Mouse (Mus musculus) left cerebral cortex, adult 2 months (tissue): ENCODE data around the gene Paf1. TPM values are rescaled to one million over a fixed set of nuclear protein-coding genes. Genes with fewer than 3 reads are reported as not detected.
A peak's percentile ranks its signal among the peaks of the same experiment; 100 is the strongest.

Experiments
- DNase-seq, 2 experiments: peaks; one replicate each; pipeline ENCODE4 v3.0.0; 2021 to 2022; ENCODE audit warnings: low spot score in 2 of 2, mixed read lengths in 1 of 2; ENCODE audit errors: extremely low spot score in 1 of 2
- H3K27ac ChIP-seq: fragments of 200-600 bp; 2 replicates; pipeline ENCODE4 v1.8.1; 2022
- H3K4me3 ChIP-seq: fragments of 200-600 bp; 2 replicates; pipeline ENCODE4 v1.8.1; 2022
- CTCF ChIP-seq: fragments of 200-600 bp; IDR thresholded peaks from 2 replicates; pipeline ENCODE4 v1.8.1; 2022; ENCODE audit warnings: antibody characterized with exemption, mild to moderate bottlenecking, moderate library complexity
- intact Hi-C: fragments of 180-260 bp; cut with DNase I; formaldehyde crosslinking; loops from one replicate; pipeline ENCODE4 v1.15.1; 2025
- long read RNA-seq, 2 experiments: library from polyadenylated mRNA; stranded (forward); transcript quantifications; one replicate each; pipeline ENCODE4 v2.0.0; 2021; ENCODE audit warnings: borderline mapping rate in 2 of 2
- total RNA-seq, 2 experiments: library from RNA; stranded (reverse); gene quantifications; 2 replicates each; pipeline ENCODE4 v1.2.3; 2021

Paf1 gene
- total RNA-seq = 10 to 100 TPM; 65.7 to 66.8 TPM
- long read RNA-seq, experiment 1, transcript Paf1-201 (14 exons, 2,003 nt) = major isoform, 31 of 40 reads
- long read RNA-seq, experiment 1, partial matches to known transcripts = 1 of 40 reads
- long read RNA-seq, experiment 1, other reads (novel, unspliced or antisense) = 6 of 40 reads
- long read RNA-seq, experiment 2, transcript Paf1-201 (14 exons, 2,003 nt) = major isoform, 17 of 29 reads
- long read RNA-seq, experiment 2, partial matches to known transcripts = 5 of 29 reads
- long read RNA-seq, experiment 2, other reads (novel, unspliced or antisense) = 6 of 29 reads

GRCm38 (mm10) chr7:28392429-28393271, at the start of gene Paf1, which contains the start of gene Med29:
Gene Paf1, plus strand, starts transcription at chr7:28392951.
Gene Med29, minus strand, starts transcription at chr7:28392708.
- H3K27ac ChIP-seq = peak within 1 kb of the TSS; percentile 84
- intact Hi-C loops = loop anchor here (2.0 to 5.0 kb wide), 3 partner anchors 42 to 210 kb away; partner anchors contain the start of genes Gmfg and Rps16
- H3K4me3 ChIP-seq = peak within 1 kb of the TSS; percentile 85
- no peak for TF ChIP-seq CTCF
- DNase-seq = peak; percentile 93 to 97

GRCm38 (mm10) chr7:28344637-28345036, 48.1 kb upstream of the Paf1 start:
- peak in 1 of 2 experiments; percentile 60 for DNase-seq
- intact Hi-C loops = no loop called here
- peak; percentile 77 for TF ChIP-seq CTCF
- no peak overlapping the region for H3K27ac ChIP-seq
- no peak overlapping the region for H3K4me3 ChIP-seq

GRCm38 (mm10) chr7:28347746-28348145, 45.0 kb upstream of the Paf1 start:
- TF ChIP-seq CTCF = no peak
- H3K4me3 ChIP-seq = no peak overlapping the region
- no peak for DNase-seq
- H3K27ac ChIP-seq = no peak overlapping the region
- intact Hi-C loops = no loop called here

- no peak for DNase-seq
- intact Hi-C loops = no loop called here
- Histone ChIP-seq H3K4me3 (no peak overlapping the region), H3K27ac (no peak overlapping the region)
- no peak; the same call in none of the 2 replicates for TF ChIP-seq CTCF
These were observed 44.1 kb upstream of the Paf1 start for GRCm38 (mm10) chr7:28348601-28349000.

- Histone ChIP-seq H3K4me3 (peak within 1 kb of the TSS; percentile 87), H3K27ac (peak within 1 kb of the TSS; percentile 91)
- peak; percentile 97 to 99 for DNase-seq
- intact Hi-C loops = loop anchor here (1.0 to 2.0 kb wide), 3 partner anchors 12 to 42 kb away; partner anchors contain the start of genes Med29, Paf1, Plekhg2 and Supt5
- no peak for TF ChIP-seq CTCF
These were observed 42.4 kb upstream of the Paf1 start, which contains the start of gene Rps16 for GRCm38 (mm10) chr7:28350155-28350883. Gene Rps16, plus strand, starts transcription at chr7:28350652.

GRCm38 (mm10) chr7:28351676-28352191, 41.0 kb upstream of the Paf1 start:
- TF ChIP-seq CTCF = no peak
- Histone ChIP-seq H3K27ac (no peak overlapping the region), H3K4me3 (peak overlapping the region; percentile 87)
- intact Hi-C loops = loop anchor here (2.0 kb wide), 2 partner anchors 21 to 41 kb away; partner anchors contain the start of genes Med29, Paf1 and Plekhg2
- no peak for DNase-seq

- TF ChIP-seq CTCF = no peak; the same call in 1 of the 2 replicates
- no peak overlapping the region for H3K27ac ChIP-seq
- H3K4me3 ChIP-seq = no peak overlapping the region
- no peak for DNase-seq
- intact Hi-C loops = no loop called here
These were observed 39.5 kb upstream of the Paf1 start for GRCm38 (mm10) chr7:28353267-28353666.

- intact Hi-C loops = no loop called here
- TF ChIP-seq CTCF = no peak
- no peak overlapping the region for H3K27ac ChIP-seq
- no peak for DNase-seq
- H3K4me3 ChIP-seq = no peak overlapping the region
These were observed 38.6 kb upstream of the Paf1 start for GRCm38 (mm10) chr7:28354113-28354581.

- Histone ChIP-seq H3K4me3 (no peak overlapping the region), H3K27ac (no peak overlapping the region)
- no peak for TF ChIP-seq CTCF
- intact Hi-C loops = no loop called here
- no peak for DNase-seq
These were observed 38.2 kb upstream of the Paf1 start for GRCm38 (mm10) chr7:28354596-28354995.

- intact Hi-C loops = no loop called here
- Histone ChIP-seq H3K4me3 (no peak overlapping the region), H3K27ac (no peak overlapping the region)
- TF ChIP-seq CTCF = no peak
- no peak for DNase-seq
These were observed 37.5 kb upstream of the Paf1 start for GRCm38 (mm10) chr7:28355221-28355620.

GRCm38 (mm10) chr7:28356981-28357380, 35.8 kb upstream of the Paf1 start:
- no peak; the same call in 1 of the 2 replicates for TF ChIP-seq CTCF
- H3K4me3 ChIP-seq = no peak overlapping the region
- DNase-seq = no peak
- no peak overlapping the region for H3K27ac ChIP-seq
- intact Hi-C loops = no loop called here
